Mouse (Mus musculus) embryonic facial prominence, embryonic 11.5 days (tissue): ENCODE measurements around the gene Bex3. TPM values are rescaled to one million over a fixed set of nuclear protein-coding genes. Genes with fewer than 3 reads are reported as not detected.
"Not testable (repeated sequence)": the region's sequence is repeated elsewhere in the genome, so short reads cannot be mapped to it uniquely, and the experiment has no call there.

Experiments used
- ATAC-seq: fragments of 200-750 bp; cut with Nextera tagmentation; replicated peaks from 2 replicates; pipeline ENCODE4 v1.8.0; 2017; ENCODE audit warnings: low read depth; ENCODE audit not compliant: insufficient number of reproducible peaks, low FRiP score, low TSS enrichment
- DNase-seq: peaks from one replicate; pipeline ENCODE4 v3.0.0-alpha.2; 2015; ENCODE audit warnings: low spot score
- H3K27ac ChIP-seq: fragments of 300-500 bp; sonication (generic); replicated peaks from 2 replicates; pipeline ENCODE4 v1.5.1; 2014; ENCODE audit warnings: mild to moderate bottlenecking, low read depth, low read length, control low read depth
- H3K27me3 ChIP-seq: fragments of 300-500 bp; sonication (generic); 2 replicates; pipeline ENCODE4 v1.6.1; 2014; ENCODE audit warnings: mild to moderate bottlenecking, low read length, moderate library complexity, mixed read lengths; ENCODE audit not compliant: control insufficient read depth, insufficient read depth
- H3K36me3 ChIP-seq: fragments of 300-500 bp; sonication (generic); replicated peaks from 2 replicates; pipeline ENCODE4 v1.6.1; 2014; ENCODE audit warnings: low read depth, mild to moderate bottlenecking, low read length, moderate library complexity, mixed read lengths; ENCODE audit not compliant: control insufficient read depth, insufficient read depth
- H3K4me1 ChIP-seq: fragments of 300-500 bp; sonication (generic); 2 replicates; pipeline ENCODE4 v1.6.1; 2014; ENCODE audit warnings: low read length, mixed read lengths; ENCODE audit not compliant: control insufficient read depth, insufficient read depth
- H3K4me2 ChIP-seq: fragments of 300-500 bp; sonication (generic); 2 replicates; pipeline ENCODE4 v1.6.1; 2014; ENCODE audit warnings: low read depth, mild to moderate bottlenecking, control low read depth, low read length, moderate library complexity
- H3K4me3 ChIP-seq: fragments of 300-500 bp; sonication (generic); 2 replicates; pipeline ENCODE4 v1.5.1; 2014; ENCODE audit warnings: low read depth, low read length, control low read depth
- H3K9ac ChIP-seq: fragments of 300-500 bp; sonication (generic); replicated peaks from 2 replicates; pipeline ENCODE4 v1.6.1; 2014; ENCODE audit warnings: mild to moderate bottlenecking, control low read depth, low read length
- H3K9me3 ChIP-seq: fragments of 300-500 bp; sonication (generic); replicated peaks from 2 replicates; pipeline ENCODE4 v1.6.1; 2016; ENCODE audit warnings: mild to moderate bottlenecking, low read length, inconsistent platforms, mixed read lengths; ENCODE audit not compliant: control insufficient read depth
- WGBS: fragments of 180-500 bp; shearing (Covaris S2); extraction: QIAGEN DNeasy Blood & Tissue Kit; methylation state at CpG from one replicate; pipeline ENCODE4 v1.1.7; 2014; 5-methylcytosine and 5-hydroxymethylcytosine counted together
- polyA plus RNA-seq: library from polyadenylated mRNA; unstranded; fragments of >200 nt; fragmentation: Nextera tagmentation; extraction: Ambion mirVana; gene quantifications from 2 replicates; pipeline ENCODE4 v1.2.1, GENCODE M21; 2014

The Bex3 gene
- polyA plus RNA-seq, 1 experiment from 2014 or later, result 723 TPM

GRCm38 (mm10) chrX:136249671-136250070, 20.4 kb upstream of the Bex3 start:
- ATAC-seq, result no peak
- H3K4me2 ChIP-seq, result no peak overlapping the region
- no peak overlapping the region for H3K9ac ChIP-seq
- no peaks in the 10 kb centered on the region for H3K9me3 ChIP-seq
- WGBS, result 82% methylated on average over 7 of the region's 7 CpGs
- H3K27me3 ChIP-seq, result no peaks in the 10 kb centered on the region
- no peak overlapping the region for H3K27ac ChIP-seq
- no peaks in the 10 kb centered on the region for H3K4me1 ChIP-seq
- no peak overlapping the region for H3K4me3 ChIP-seq
- H3K36me3 ChIP-seq, result no peaks in the 10 kb centered on the region
- no peak for DNase-seq

GRCm38 (mm10) chrX:136252023-136252729, 17.9 kb upstream of the Bex3 start:
- Histone ChIP-seq H3K4me3 (no peak overlapping the region), H3K36me3 (no peaks in the 10 kb centered on the region), H3K27me3 (no peaks in the 10 kb centered on the region), H3K9ac (no peak overlapping the region), H3K4me1 (no peaks in the 10 kb centered on the region), H3K4me2 (no peak overlapping the region), H3K27ac (no peak overlapping the region), H3K9me3 (no peaks in the 10 kb centered on the region)
- 76% methylated on average over 6 of the region's 6 CpGs for WGBS
- DNase-seq, result no peak
- no peak for ATAC-seq

- no peak for ATAC-seq
- no peaks in the 10 kb centered on the region for H3K4me1 ChIP-seq
- no peaks in the 10 kb centered on the region for H3K9me3 ChIP-seq
- H3K27me3 ChIP-seq, result no peaks in the 10 kb centered on the region
- H3K36me3 ChIP-seq, result no peaks in the 10 kb centered on the region
- no peak overlapping the region for H3K4me2 ChIP-seq
- WGBS, result 76% methylated on average over 5 of the region's 5 CpGs
- H3K27ac ChIP-seq, result no peak overlapping the region
- H3K4me3 ChIP-seq, result no peak overlapping the region
- H3K9ac ChIP-seq, result no peak overlapping the region
- no peak for DNase-seq
Measured at GRCm38 (mm10) chrX:136267720-136268119, 2.3 kb upstream of the Bex3 start.

- 75% methylated on average over 4 of the region's 4 CpGs for WGBS
- no peaks in the 10 kb centered on the region for H3K27me3 ChIP-seq
- no peak overlapping the region for H3K4me3 ChIP-seq
- no peaks in the 10 kb centered on the region for H3K4me1 ChIP-seq
- H3K9ac ChIP-seq, result no peak overlapping the region
- no peak overlapping the region for H3K4me2 ChIP-seq
- no peak overlapping the region for H3K27ac ChIP-seq
- ATAC-seq (no peak), DNase-seq (no peak)
- H3K36me3 ChIP-seq, result no peaks in the 10 kb centered on the region
- no peaks in the 10 kb centered on the region for H3K9me3 ChIP-seq
Measured at GRCm38 (mm10) chrX:136268173-136268572, 1.9 kb upstream of the Bex3 start.

GRCm38 (mm10) chrX:136270393-136271111, 499 bp downstream of the Bex3 start:
- H3K4me2 ChIP-seq, result peak overlapping the region; percentile 29
- not testable (repeated sequence) for H3K27ac ChIP-seq, H3K4me1 ChIP-seq, H3K9me3 ChIP-seq, H3K27me3 ChIP-seq, H3K36me3 ChIP-seq
- DNase-seq (peak; percentile 60), ATAC-seq (peak; percentile 66)
- H3K9ac ChIP-seq, result peak overlapping the region; percentile 44
- WGBS, result 21% methylated on average over 8 of the region's 60 CpGs
- peak overlapping the region; percentile 43 for H3K4me3 ChIP-seq

GRCm38 (mm10) chrX:136274542-136274941, 4.5 kb downstream of the Bex3 start:
- DNase-seq, result peak; percentile 45
- no peaks in the 10 kb centered on the region for H3K36me3 ChIP-seq
- no peaks in the 10 kb centered on the region for H3K9me3 ChIP-seq
- H3K4me3 ChIP-seq, result no peak overlapping the region
- no peaks in the 10 kb centered on the region for H3K27me3 ChIP-seq
- 10% methylated on average over 3 of the region's 3 CpGs for WGBS
- no peak overlapping the region for H3K27ac ChIP-seq
- H3K4me1 ChIP-seq, result no peaks in the 10 kb centered on the region
- H3K9ac ChIP-seq, result no peak overlapping the region
- ATAC-seq, result no peak
- H3K4me2 ChIP-seq, result no peak overlapping the region

- H3K4me2 ChIP-seq, result no peak overlapping the region
- WGBS, result 40% methylated on average over 3 of the region's 3 CpGs
- no peaks in the 10 kb centered on the region for H3K36me3 ChIP-seq
- H3K27me3 ChIP-seq, result no peaks in the 10 kb centered on the region
- peak; percentile 11 for DNase-seq
- no peaks in the 10 kb centered on the region for H3K4me1 ChIP-seq
- no peak overlapping the region for H3K9ac ChIP-seq
- ATAC-seq, result no peak
- H3K4me3 ChIP-seq, result no peak overlapping the region
- H3K27ac ChIP-seq, result no peak overlapping the region
- H3K9me3 ChIP-seq, result no peaks in the 10 kb centered on the region
Measured at GRCm38 (mm10) chrX:136275386-136275785, 5.3 kb downstream of the Bex3 start.

- Histone ChIP-seq H3K9me3 (no peaks in the 10 kb centered on the region), H3K4me3 (no peak overlapping the region), H3K27me3 (no peaks in the 10 kb centered on the region), H3K9ac (no peak overlapping the region), H3K4me1 (no peaks in the 10 kb centered on the region), H3K36me3 (no peaks in the 10 kb centered on the region), H3K4me2 (no peak overlapping the region), H3K27ac (no peak overlapping the region)
- ATAC-seq (no peak), DNase-seq (no peak)
- WGBS, result 84% methylated on average over 7 of the region's 7 CpGs
Measured at GRCm38 (mm10) chrX:136277577-136277976, 7.5 kb downstream of the Bex3 start.
